Mouse (Mus musculus): Measurements from ENCODE around the gene Pnma5.
"Not testable (repeated sequence)": the region's sequence is repeated elsewhere in the genome, so short reads cannot be mapped to it uniquely, and the experiment has no call there.

Gene Pnma5

GRCm38 (mm10) chrX:73037003-73037402, at the start of gene Pnma5:
Gene Pnma5 (minus strand): TSS chrX:73037103.
- CTCF ChIA-PET = no interaction called here

- CTCF ChIA-PET = not testable (repeated sequence)
Observed at GRCm38 (mm10) chrX:73082267-73083055, 45.6 kb upstream of the Pnma5 start, which contains the start of gene Xlr4a. Gene Xlr4a (minus strand): TSS chrX:73082478.

- CTCF ChIA-PET = not testable (repeated sequence)
Observed at GRCm38 (mm10) chrX:73066765-73067312, 29.9 kb upstream of the Pnma5 start.

GRCm38 (mm10) chrX:73064415-73064793, 27.5 kb upstream of the Pnma5 start, which contains the start of gene Pnma3:
Gene Pnma3 (plus strand): TSS chrX:73064787.
- CTCF ChIA-PET = no interaction called here

GRCm38 (mm10) chrX:73063512-73064414, 26.9 kb upstream of the Pnma5 start:
- CTCF ChIA-PET = no interaction called here

- CTCF ChIA-PET = no interaction called here
Observed at GRCm38 (mm10) chrX:73062323-73062722, 25.4 kb upstream of the Pnma5 start.

GRCm38 (mm10) chrX:73061528-73061927, 24.6 kb upstream of the Pnma5 start:
- CTCF ChIA-PET = no interaction called here

GRCm38 (mm10) chrX:73053860-73054563, 17.1 kb upstream of the Pnma5 start:
- CTCF ChIA-PET = interaction anchor here (0.6 kb wide), 1 partner anchor 639 kb away, joined by 4 read pairs; no protein-coding TSS in a partner anchor

- CTCF ChIA-PET = no interaction called here
Observed at GRCm38 (mm10) chrX:73039666-73040065, 2.8 kb upstream of the Pnma5 start.

- CTCF ChIA-PET = no interaction called here
Observed at GRCm38 (mm10) chrX:73038831-73039230, 1.9 kb upstream of the Pnma5 start.

- CTCF ChIA-PET = no interaction called here
Observed at GRCm38 (mm10) chrX:73012846-73013245, 24.1 kb downstream of the Pnma5 start.

GRCm38 (mm10) chrX:73007597-73008479, 29.1 kb downstream of the Pnma5 start:
- CTCF ChIA-PET = interaction anchor here (0.5 kb wide), 1 partner anchor 444 kb away, joined by 17 read pairs; no protein-coding TSS in a partner anchor

GRCm38 (mm10) chrX:73005678-73006077, 31.2 kb downstream of the Pnma5 start:
- CTCF ChIA-PET = no interaction called here

GRCm38 (mm10) chrX:73003110-73003509, 33.8 kb downstream of the Pnma5 start:
- CTCF ChIA-PET = no interaction called here

- CTCF ChIA-PET = no interaction called here
Observed at GRCm38 (mm10) chrX:72995542-72995941, 41.4 kb downstream of the Pnma5 start.

GRCm38 (mm10) chrX:72992291-72992919, 44.5 kb downstream of the Pnma5 start:
- CTCF ChIA-PET = interaction anchor here (0.7 kb wide), 1 partner anchor 69 kb away, joined by 7 read pairs; no protein-coding TSS in a partner anchor

GRCm38 (mm10) chrX:72990581-72990980, 46.3 kb downstream of the Pnma5 start:
- CTCF ChIA-PET = no interaction called here

GRCm38 (mm10) chrX:72988431-72988830, 48.5 kb downstream of the Pnma5 start:
- CTCF ChIA-PET = no interaction called here

GRCm38 (mm10) chrX:72987520-72987905, 49.4 kb downstream of the Pnma5 start:
- CTCF ChIA-PET = no interaction called here

GRCm38 (mm10) chrX:72986841-72987519, 49.9 kb downstream of the Pnma5 start, which contains the start of gene Zfp185:
Gene Zfp185 (plus strand): TSS chrX:72987339.
- CTCF ChIA-PET = no interaction called here

All from spleen, embryonic (tissue).